Mouse (Mus musculus): ENCODE measurements around the gene Prtn3.

DNA sequence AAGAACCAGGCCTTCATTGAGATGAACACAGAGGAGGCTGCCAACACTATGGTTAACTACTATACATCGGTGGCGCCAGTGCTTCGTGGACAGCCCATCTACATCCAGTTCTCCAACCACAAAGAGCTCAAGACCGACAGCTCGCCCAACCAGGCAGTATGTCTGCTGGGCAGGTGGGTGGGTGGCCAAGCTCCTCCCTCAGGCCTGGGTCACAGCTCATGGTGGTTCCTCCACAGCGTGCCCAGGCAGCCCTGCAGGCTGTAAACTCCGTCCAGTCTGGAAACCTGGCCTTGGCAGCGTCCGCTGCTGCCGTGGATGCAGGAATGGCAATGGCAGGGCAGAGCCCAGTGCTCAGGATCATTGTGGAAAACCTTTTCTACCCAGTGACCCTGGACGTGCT lies 15.2 kb upstream of the Prtn3 start:
- TF ChIP-seq CTCF (IDR thresholded peaks at IDR 0.05) (no peak), EP300 (IDR thresholded peaks at IDR 0.05) (no peak)
